Mouse (Mus musculus): ENCODE data around the gene Cacnb3. TPM values are rescaled to one million over a fixed set of nuclear protein-coding genes. Genes with fewer than 3 reads are reported as not detected.

Gene Cacnb3
- polyA plus RNA-seq, 1 experiment, result 0.88 TPM

GRCm38 (mm10) chr15:98608784-98609250 is 21.8 kb upstream of the Cacnb3 start:
- TF ChIP-seq CTCF (IDR thresholded peaks at IDR 0.05; ENCODE audit: low read depth, low read length) (no peak), POLR2A (IDR thresholded peaks at IDR 0.05; ENCODE audit: borderline replicate concordance, low read depth, low read length) (no peak)
- H3K27ac ChIP-seq (ENCODE audit: insufficient read depth, low read depth, low read length), result no peak overlapping the region
- H3K4me1 ChIP-seq (ENCODE audit: control insufficient read depth, insufficient read depth, low read length), result no peaks in the 10 kb centered on the region
- H3K4me3 ChIP-seq (ENCODE audit: insufficient read depth, low read length), result no peak overlapping the region

GRCm38 (mm10) chr15:98609331-98610130 is 21.1 kb upstream of the Cacnb3 start, which contains the start of gene Adcy6:
Adcy6 (minus strand) TSS chr15:98610076.
- H3K4me1 ChIP-seq (ENCODE audit: control insufficient read depth, insufficient read depth, low read length), result no peaks in the 10 kb centered on the region
- peak within 1 kb of the TSS; percentile 21; the same call in 1 of the 2 replicates for H3K4me3 ChIP-seq (ENCODE audit: insufficient read depth, low read length)
- TF ChIP-seq POLR2A (IDR thresholded peaks at IDR 0.05; ENCODE audit: borderline replicate concordance, low read depth, low read length) (no peak), CTCF (IDR thresholded peaks at IDR 0.05; ENCODE audit: low read depth, low read length) (no peak)
- H3K27ac ChIP-seq (ENCODE audit: insufficient read depth, low read depth, low read length), result no peak within 1 kb of the TSS

GRCm38 (mm10) chr15:98610131-98610633 is 20.5 kb upstream of the Cacnb3 start:
- Histone ChIP-seq H3K4me3 (ENCODE audit: insufficient read depth, low read length) (no peak overlapping the region), H3K4me1 (ENCODE audit: control insufficient read depth, insufficient read depth, low read length) (no peaks in the 10 kb centered on the region), H3K27ac (ENCODE audit: insufficient read depth, low read depth, low read length) (no peak overlapping the region)
- no peak for TF ChIP-seq CTCF (IDR thresholded peaks at IDR 0.05; ENCODE audit: low read depth, low read length)
- TF ChIP-seq POLR2A (IDR thresholded peaks at IDR 0.05; ENCODE audit: borderline replicate concordance, low read depth, low read length), result no peak

- TF ChIP-seq POLR2A (IDR thresholded peaks at IDR 0.05; ENCODE audit: borderline replicate concordance, low read depth, low read length) (no peak), CTCF (IDR thresholded peaks at IDR 0.05; ENCODE audit: low read depth, low read length) (no peak)
- Histone ChIP-seq H3K4me1 (ENCODE audit: control insufficient read depth, insufficient read depth, low read length) (no peaks in the 10 kb centered on the region), H3K4me3 (ENCODE audit: insufficient read depth, low read length) (no peak overlapping the region), H3K27ac (ENCODE audit: insufficient read depth, low read depth, low read length) (no peak overlapping the region)
These were observed 18.4 kb upstream of the Cacnb3 start for GRCm38 (mm10) chr15:98612229-98612628.

GRCm38 (mm10) chr15:98614551-98614950 is 16.1 kb upstream of the Cacnb3 start:
- H3K27ac ChIP-seq (ENCODE audit: insufficient read depth, low read depth, low read length), result no peak overlapping the region
- H3K4me3 ChIP-seq (ENCODE audit: insufficient read depth, low read length), result no peak overlapping the region
- no peak for TF ChIP-seq POLR2A (IDR thresholded peaks at IDR 0.05; ENCODE audit: borderline replicate concordance, low read depth, low read length)
- TF ChIP-seq CTCF (IDR thresholded peaks at IDR 0.05; ENCODE audit: low read depth, low read length), result no peak
- H3K4me1 ChIP-seq (ENCODE audit: control insufficient read depth, insufficient read depth, low read length), result no peaks in the 10 kb centered on the region

- Histone ChIP-seq H3K27ac (ENCODE audit: insufficient read depth, low read depth, low read length) (no peak overlapping the region), H3K4me3 (ENCODE audit: insufficient read depth, low read length) (no peak overlapping the region), H3K4me1 (ENCODE audit: control insufficient read depth, insufficient read depth, low read length) (no peaks in the 10 kb centered on the region)
- no peak for TF ChIP-seq POLR2A (IDR thresholded peaks at IDR 0.05; ENCODE audit: borderline replicate concordance, low read depth, low read length)
- no peak for TF ChIP-seq CTCF (IDR thresholded peaks at IDR 0.05; ENCODE audit: low read depth, low read length)
These were observed 15.7 kb upstream of the Cacnb3 start for GRCm38 (mm10) chr15:98614971-98615370.

- Histone ChIP-seq H3K4me3 (ENCODE audit: insufficient read depth, low read length) (no peak overlapping the region), H3K4me1 (ENCODE audit: control insufficient read depth, insufficient read depth, low read length) (no peaks in the 10 kb centered on the region), H3K27ac (ENCODE audit: insufficient read depth, low read depth, low read length) (no peak overlapping the region)
- TF ChIP-seq POLR2A (IDR thresholded peaks at IDR 0.05; ENCODE audit: borderline replicate concordance, low read depth, low read length) (no peak), CTCF (IDR thresholded peaks at IDR 0.05; ENCODE audit: low read depth, low read length) (no peak)
These were observed 14.9 kb upstream of the Cacnb3 start for GRCm38 (mm10) chr15:98615751-98616150.

- Histone ChIP-seq H3K4me3 (ENCODE audit: insufficient read depth, low read length) (no peak overlapping the region), H3K27ac (ENCODE audit: insufficient read depth, low read depth, low read length) (no peak overlapping the region), H3K4me1 (ENCODE audit: control insufficient read depth, insufficient read depth, low read length) (no peaks in the 10 kb centered on the region)
- TF ChIP-seq POLR2A (IDR thresholded peaks at IDR 0.05; ENCODE audit: borderline replicate concordance, low read depth, low read length), result no peak
- TF ChIP-seq CTCF (IDR thresholded peaks at IDR 0.05; ENCODE audit: low read depth, low read length), result no peak
These were observed 14.1 kb upstream of the Cacnb3 start for GRCm38 (mm10) chr15:98616362-98617175.

GRCm38 (mm10) chr15:98617176-98617537 is 13.5 kb upstream of the Cacnb3 start:
- Histone ChIP-seq H3K4me3 (ENCODE audit: insufficient read depth, low read length) (no peak overlapping the region), H3K4me1 (ENCODE audit: control insufficient read depth, insufficient read depth, low read length) (no peaks in the 10 kb centered on the region), H3K27ac (ENCODE audit: insufficient read depth, low read depth, low read length) (no peak overlapping the region)
- TF ChIP-seq CTCF (IDR thresholded peaks at IDR 0.05; ENCODE audit: low read depth, low read length) (peak; percentile 96), POLR2A (IDR thresholded peaks at IDR 0.05; ENCODE audit: borderline replicate concordance, low read depth, low read length) (no peak)
